ENCODE assay signal across 15 mouse cellular contexts in genomic region chr4:46574024-46574753, GRCm38 (mm10). TPM values are rescaled to one million over a fixed set of nuclear protein-coding genes. Genes with fewer than 3 reads are reported as not detected.
DNase-seq lines count a peak whose midpoint lies in the region; ATAC-seq and TF ChIP-seq lines count a peak whose summit lies in the region.
"Had no signal": no experiment of that assay in that cellular context is flagged by ENCODE, and none has a peak within 500 bp of the region (broad histone marks: within the 10 kb centered on the region; RNA-seq: fewer than 3 reads in every experiment).

No protein-coding gene starts in this region.

- H3K9ac ChIP-seq in MEL (ENCODE audit: control insufficient read depth, low read depth, low read length, poor library complexity, severe bottlenecking), result peak overlapping the region; percentile 10; the same call in 1 of the 2 replicates
- no peak overlapping the region for H3K9ac ChIP-seq in midbrain, embryonic 13.5 days (replicated peaks)
- H3K9ac ChIP-seq: forebrain, embryonic 12.5 days had no signal

- TF ChIP-seq EP300 in MEL (IDR thresholded peaks at IDR 0.05; ENCODE audit: low read depth in 1 of 2, low read length in 2 of 2), result peak in 1 of 2 experiments; percentile 36; a peak in 2 of 4 replicates

- H3K4me3 ChIP-seq in MEL (ENCODE audit: control insufficient read depth in 1 of 2, insufficient read depth in 1 of 2, low read depth in 2 of 2, low read length in 2 of 2) (no peak overlapping the region), macrophage (ENCODE audit: inconsistent target) (peak overlapping the region; percentile 2; the same call in 1 of the 2 replicates)
- no peak overlapping the region for H3K4me3 ChIP-seq in kidney, adult 2 months (ENCODE audit: insufficient read depth, low read depth, low read length)
- H3K4me3 ChIP-seq in midbrain, embryonic 13.5 days (replicated peaks), result no peak overlapping the region
- H3K4me3 ChIP-seq: forebrain, embryonic 12.5 days had no signal

- no peaks in the 10 kb centered on the region for H3K9me3 ChIP-seq in MEL (replicated peaks; ENCODE audit: insufficient read depth, low read length)
- H3K9me3 ChIP-seq in midbrain, embryonic 13.5 days, result peaks cover 5% of the 10 kb centered on the region; the same call in 1 of the 2 replicates

- no peak for TF ChIP-seq CTCF in MEL (IDR thresholded peaks at IDR 0.05 in 2 of 3, conservative IDR thresholded peaks at IDR 0.05 in 1 of 3; ENCODE audit: control insufficient read depth in 1 of 3, insufficient read depth in 1 of 3, low read depth in 2 of 3, low read length in 3 of 3, poor library complexity in 1 of 3, severe bottlenecking in 1 of 3)
- TF ChIP-seq CTCF in kidney, adult 2 months (conservative IDR thresholded peaks at IDR 0.05; ENCODE audit: insufficient read depth, insufficient read length, low read depth, low read length), result no peak

- H3K27ac ChIP-seq in MEL (ENCODE audit: control insufficient read depth, low read depth, low read length) (peak overlapping the region; percentile 44; the same call in 1 of the 2 replicates), macrophage (peak overlapping the region; percentile 93)
- H3K27ac ChIP-seq in kidney, adult 2 months (ENCODE audit: insufficient read depth, low read depth, low read length), result no peak overlapping the region
- no peak overlapping the region for H3K27ac ChIP-seq in midbrain, embryonic 13.5 days
- H3K27ac ChIP-seq: forebrain, embryonic 12.5 days; kidney, postnatal 0 days had no signal

- no peak for TF ChIP-seq POLR2A in MEL (IDR thresholded peaks at IDR 0.05; ENCODE audit: control insufficient read depth in 1 of 2, insufficient read depth in 1 of 2, low read depth in 1 of 2, low read length in 2 of 2, poor library complexity in 1 of 2)
- no peak for TF ChIP-seq POLR2A in kidney, adult 2 months (IDR thresholded peaks at IDR 0.05; ENCODE audit: low read depth, low read length)

- H3K27me3 ChIP-seq in MEL (ENCODE audit: control insufficient read depth in 1 of 2, insufficient read depth in 2 of 2, low read length in 2 of 2), result peaks cover 0 to 2% of the 10 kb centered on the region in 2 experiments; a peak in 1 of 4 replicates
- no peaks in the 10 kb centered on the region for H3K27me3 ChIP-seq in kidney, adult 2 months (replicated peaks; ENCODE audit: control insufficient read depth, insufficient read depth, low read length)
- H3K27me3 ChIP-seq in midbrain, embryonic 13.5 days, result no peaks in the 10 kb centered on the region
- H3K27me3 ChIP-seq: forebrain, embryonic 12.5 days had no signal

- H3K4me2 ChIP-seq in midbrain, embryonic 13.5 days (replicated peaks), result no peak overlapping the region
- H3K4me2 ChIP-seq: forebrain, embryonic 12.5 days had no signal

- no peak for ATAC-seq in inflammation-experienced regulatory T-cells, adult 6 months
- no peak for ATAC-seq in midbrain, embryonic 13.5 days

- TF ChIP-seq RAD21 in MEL (IDR thresholded peaks at IDR 0.05; ENCODE audit: low read depth, low read length), result no peak

- peaks cover 3 to 17% of the 10 kb centered on the region in 2 experiments; a peak in 3 of 4 replicates for H3K4me1 ChIP-seq in MEL (ENCODE audit: control insufficient read depth in 1 of 2, insufficient read depth in 2 of 2, low read length in 2 of 2)
- H3K4me1 ChIP-seq in kidney, adult 2 months (ENCODE audit: control insufficient read depth, insufficient read depth, low read length), result no peaks in the 10 kb centered on the region
- peaks cover 9% of the 10 kb centered on the region for H3K4me1 ChIP-seq in midbrain, embryonic 13.5 days (replicated peaks)

- WGBS in macrophage (ENCODE audit: missing documents), result 39% methylated on average over 9 of the region's 9 CpGs
- 48% methylated on average over 9 of the region's 9 CpGs for WGBS in kidney, adult 2 months
- 63% methylated on average over 9 of the region's 9 CpGs for WGBS in midbrain, embryonic 13.5 days

- peak; percentile 37 for DNase-seq in left cerebral cortex, postnatal 4 days
- no peak for DNase-seq in left cerebral cortex, adult 8-10 months (ENCODE audit: low spot score in 2 of 2)
- DNase-seq in MEL (ENCODE audit: low read depth, low spot score), result no peak
- DNase-seq in cerebellum, postnatal 10 days, result peak; percentile 71
- no peak for DNase-seq in kidney, adult 2 months
- DNase-seq: gastrocnemius, postnatal 36 days; heart, postnatal 36 days; lung, adult 2 months; midbrain, embryonic 14.5 days; thymus, postnatal 4 days had no signal

- H3K79me2 ChIP-seq in MEL (ENCODE audit: control insufficient read depth, insufficient read depth, low read length, poor library complexity) (no peaks in the 10 kb centered on the region), macrophage (ENCODE audit: inconsistent target) (peaks cover 77% of the 10 kb centered on the region)

- intact Hi-C loops in left cerebral cortex, postnatal 4 days (cut with DNase I), result no loop called here

- peaks cover 0 to 14% of the 10 kb centered on the region in 2 experiments; a peak in 2 of 4 replicates for H3K36me3 ChIP-seq in MEL (ENCODE audit: control insufficient read depth in 1 of 2, insufficient read depth in 2 of 2, low read length in 2 of 2)
- peaks cover 1% of the 10 kb centered on the region; the same call in 1 of the 2 replicates for H3K36me3 ChIP-seq in macrophage (ENCODE audit: inconsistent target)
- no peaks in the 10 kb centered on the region for H3K36me3 ChIP-seq in kidney, adult 2 months (ENCODE audit: control insufficient read depth, insufficient read depth, low read length)
- H3K36me3 ChIP-seq in midbrain, embryonic 13.5 days, result no peaks in the 10 kb centered on the region; the same call in 1 of the 2 replicates
- H3K36me3 ChIP-seq: forebrain, embryonic 12.5 days had no signal

TF ChIP-seq in MEL, 35 proteins besides CTCF, POLR2A, EP300 and RAD21 (continues in another document):
- TF ChIP-seq NELFE (IDR thresholded peaks at IDR 0.05; ENCODE audit: low read depth, low read length) (no peak), ZC3H11A (IDR thresholded peaks at IDR 0.05; ENCODE audit: low read depth, low read length) (no peak), GATA1 (IDR thresholded peaks at IDR 0.05; ENCODE audit: low read depth, low read length) (0 out of 2 replicates have a peak, but pooled peaks have one; percentile 35), SMC3 (IDR thresholded peaks at IDR 0.05; ENCODE audit: low read depth, low read length) (no peak), TCF12 (IDR thresholded peaks at IDR 0.05; ENCODE audit: low read depth, low read length) (0 out of 2 replicates have a peak, but pooled peaks have one; percentile 8), MAX (IDR thresholded peaks at IDR 0.05; ENCODE audit: low read length) (no peak), MYB (IDR thresholded peaks at IDR 0.05; ENCODE audit: low read depth, low read length) (no peak), TAL1 (IDR thresholded peaks at IDR 0.05; ENCODE audit: low read length) (no peak), RCOR1 (IDR thresholded peaks at IDR 0.05; ENCODE audit: low read depth, low read length) (no peak; the same call in 1 of the 2 replicates), ETS1 (IDR thresholded peaks at IDR 0.05; ENCODE audit: low read depth, low read length) (0 out of 2 replicates have a peak, but pooled peaks have one; percentile 27), CHD2 (IDR thresholded peaks at IDR 0.05; ENCODE audit: low read length) (no peak), E2F4 (IDR thresholded peaks at IDR 0.05; ENCODE audit: borderline replicate concordance, low read depth, low read length) (no peak), USF1 (IDR thresholded peaks at IDR 0.05; ENCODE audit: low read depth, low read length) (no peak), ZMIZ1 (IDR thresholded peaks at IDR 0.05; ENCODE audit: low read depth, low read length) (no peak), USF2 (IDR thresholded peaks at IDR 0.05; ENCODE audit: borderline replicate concordance in 1 of 2, insufficient read depth in 1 of 2, low read depth in 1 of 2, low read length in 2 of 2) (no peak), HCFC1 (IDR thresholded peaks at IDR 0.05; ENCODE audit: low read depth, low read length) (no peak), ZNF384 (IDR thresholded peaks at IDR 0.05; ENCODE audit: low read depth, low read length) (no peak), SIN3A (IDR thresholded peaks at IDR 0.05; ENCODE audit: low read length) (no peak)

RNA-seq across cellular contexts. Expression of gene Coro2a, which starts 27.8 kb away (rescaled TPM):
- 10 to 100 TPM; 37.9 to 39.9 TPM for total RNA-seq in left cerebral cortex, postnatal 4 days (2021)
- total RNA-seq in left cerebral cortex, adult 8-10 months (2022), result 10 to 100 TPM; 23.3 to 26.7 (median 24.3) TPM
- total RNA-seq in MEL (2012; rRNA removed), result 0.35 and 1.2 TPM in 2 replicates
- polyA plus RNA-seq in MEL (2012; ENCODE audit: insufficient read depth in 1 of 2, insufficient read length in 2 of 2, low read depth in 1 of 2, low replicate concordance in 2 of 2, missing spikeins in 1 of 2) (1 to 10 TPM in 1 of 2 experiments, not detected in 1; 6.8 TPM), macrophage (2018) (34.5 to 36.9 TPM (median 35.4 TPM) in 3 replicates)
- total RNA-seq in macrophage (2018; cell fraction: chromatin; rRNA removed), result 100 to 1,000 TPM in 16 of 26 experiments, 10 to 100 TPM in 10; 19.8 to 277 (median 119) TPM
- 10 to 100 TPM; 44.6 to 93.4 (median 63.3) TPM for total RNA-seq in macrophage (2018; cell fraction: cytosol; rRNA removed)
- 100 to 1,000 TPM in 9 of 26 experiments, 10 to 100 TPM in 17; 29.9 to 258 (median 87.1) TPM for total RNA-seq in macrophage (2018; cell fraction: nucleus; rRNA removed)
- 4.1 and 4.2 TPM in 2 replicates for polyA plus RNA-seq in kidney, adult 2 months (2012; rRNA removed)
- polyA plus RNA-seq in inflammation-experienced regulatory T-cells, adult 6 months (2017; shearing (Covaris generic)), result 100 to 1,000 TPM in 2 of 3 experiments, 10 to 100 TPM in 1; 81.9 to 140 (median 126) TPM
- polyA plus RNA-seq in midbrain, embryonic 13.5 days (2015; fragmentation: Nextera tagmentation; extraction: Ambion mirVana), result 2.5 and 3.9 TPM in 2 replicates

RNA-seq across cellular contexts. Expression of gene Trim14, which starts 38.2 kb away (rescaled TPM):
- under 1 TPM; 0.48 to 0.88 TPM for total RNA-seq in left cerebral cortex, postnatal 4 days (2021)
- total RNA-seq in left cerebral cortex, adult 8-10 months (2022), result 1 to 10 TPM in 3 of 4 experiments, under 1 TPM in 1; 0.91 to 2.4 (median 1.7) TPM
- 0.82 and 1.1 TPM in 2 replicates for total RNA-seq in MEL (2012; rRNA removed)
- polyA plus RNA-seq in MEL (2012; ENCODE audit: insufficient read depth in 1 of 2, insufficient read length in 2 of 2, low read depth in 1 of 2, low replicate concordance in 2 of 2, missing spikeins in 1 of 2) (1 to 10 TPM in 1 of 2 experiments, not detected in 1; 5.1 TPM), macrophage (2018) (89.8 to 107 TPM (median 90.1 TPM) in 3 replicates)
- total RNA-seq in macrophage (2018; cell fraction: chromatin; rRNA removed), result 100 to 1,000 TPM in 20 of 26 experiments, 10 to 100 TPM in 6; 40.3 to 320 (median 186) TPM
- 100 to 1,000 TPM in 14 of 26 experiments, 10 to 100 TPM in 12; 40.9 to 189 (median 109) TPM for total RNA-seq in macrophage (2018; cell fraction: cytosol; rRNA removed)
- total RNA-seq in macrophage (2018; cell fraction: nucleus; rRNA removed), result 100 to 1,000 TPM in 20 of 26 experiments, 10 to 100 TPM in 6; 47.0 to 265 (median 151) TPM
- 2.3 and 2.6 TPM in 2 replicates for polyA plus RNA-seq in kidney, adult 2 months (2012; rRNA removed)
- 10 to 100 TPM; 19.2 to 34.4 (median 32.0) TPM for polyA plus RNA-seq in inflammation-experienced regulatory T-cells, adult 6 months (2017; shearing (Covaris generic))
- polyA plus RNA-seq in midbrain, embryonic 13.5 days (2015; fragmentation: Nextera tagmentation; extraction: Ambion mirVana), result 0.40 and 0.57 TPM in 2 replicates

Comparison
In these comparisons a context has a peak if more than half of its experiments do, and no peak if none do; other contexts are left out.
1. DNase-seq: peak in left cerebral cortex, postnatal 4 days (single experiment) and cerebellum, postnatal 10 days (2 of 2); none in left cerebral cortex, adult 8-10 months (0 of 2), MEL (single experiment) and kidney, adult 2 months (single experiment).
2. H3K27ac ChIP-seq: peak in MEL (single experiment) and macrophage (single experiment); none in kidney, adult 2 months (single experiment) and midbrain, embryonic 13.5 days (single experiment).